Mouse (Mus musculus) forebrain, embryonic 11.5 days (tissue): Measurements from ENCODE around the gene Tle1. TPM values are rescaled to one million over a fixed set of nuclear protein-coding genes. Genes with fewer than 3 reads are reported as not detected.
A peak's percentile ranks its signal among the peaks of the same experiment; 100 is the strongest.

Source experiments
- ATAC-seq: fragments of 200-750 bp; cut with Nextera tagmentation; replicated peaks from 2 replicates; pipeline ENCODE4 v1.8.0; 2017; ENCODE audit warnings: moderate TSS enrichment; ENCODE audit not compliant: low FRiP score
- DNase-seq: peaks from one replicate; pipeline ENCODE4 v3.0.0-alpha.2; 2017; ENCODE audit warnings: low spot score
- H3K27ac ChIP-seq: fragments of 300-500 bp; sonication (generic); 2 replicates; pipeline ENCODE4 v1.5.1; 2014; ENCODE audit warnings: low read depth, low read length
- H3K27me3 ChIP-seq: fragments of 300-500 bp; sonication (generic); 2 replicates; pipeline ENCODE4 v1.6.1; 2014; ENCODE audit warnings: mild to moderate bottlenecking, low read length, mixed read lengths; ENCODE audit not compliant: control insufficient read depth, insufficient read depth
- H3K36me3 ChIP-seq: fragments of 300-500 bp; sonication (generic); 2 replicates; pipeline ENCODE4 v1.6.1; 2014; ENCODE audit warnings: mild to moderate bottlenecking, low read length, moderate library complexity, mixed read lengths; ENCODE audit not compliant: control insufficient read depth, insufficient read depth
- H3K4me1 ChIP-seq: fragments of 300-500 bp; sonication (generic); replicated peaks from 2 replicates; pipeline ENCODE4 v1.6.1; 2014; ENCODE audit warnings: low read length, mixed read lengths; ENCODE audit not compliant: control insufficient read depth, insufficient read depth
- H3K4me2 ChIP-seq: fragments of 300-500 bp; sonication (generic); 2 replicates; pipeline ENCODE4 v1.6.1; 2014; ENCODE audit warnings: low read depth, mild to moderate bottlenecking, low read length, moderate library complexity, mixed read lengths; ENCODE audit not compliant: severe bottlenecking
- H3K4me3 ChIP-seq: fragments of 300-500 bp; sonication (generic); 2 replicates; pipeline ENCODE4 v1.5.1; 2014; ENCODE audit warnings: low read depth, low read length
- H3K9ac ChIP-seq: fragments of 300-500 bp; sonication (generic); 2 replicates; pipeline ENCODE4 v1.6.1; 2014; ENCODE audit warnings: low read length
- H3K9me3 ChIP-seq: fragments of 300-500 bp; sonication (generic); 2 replicates; pipeline ENCODE4 v1.6.1; 2016; ENCODE audit warnings: low read length, mixed read lengths; ENCODE audit not compliant: control insufficient read depth
- WGBS: fragments of 180-500 bp; shearing (Covaris S2); extraction: QIAGEN DNeasy Blood & Tissue Kit; methylation state at CpG from one replicate; pipeline ENCODE4 v1.1.7; 2014; 5-methylcytosine and 5-hydroxymethylcytosine counted together
- polyA plus RNA-seq: library from polyadenylated mRNA; unstranded; fragments of >200 nt; fragmentation: Nextera tagmentation; extraction: Ambion mirVana; gene quantifications from 2 replicates; pipeline ENCODE4 v1.2.1, GENCODE M21; 2014

Gene Tle1
- polyA plus RNA-seq, 1 experiment from 2014 or later = 61.6 TPM

DNA sequence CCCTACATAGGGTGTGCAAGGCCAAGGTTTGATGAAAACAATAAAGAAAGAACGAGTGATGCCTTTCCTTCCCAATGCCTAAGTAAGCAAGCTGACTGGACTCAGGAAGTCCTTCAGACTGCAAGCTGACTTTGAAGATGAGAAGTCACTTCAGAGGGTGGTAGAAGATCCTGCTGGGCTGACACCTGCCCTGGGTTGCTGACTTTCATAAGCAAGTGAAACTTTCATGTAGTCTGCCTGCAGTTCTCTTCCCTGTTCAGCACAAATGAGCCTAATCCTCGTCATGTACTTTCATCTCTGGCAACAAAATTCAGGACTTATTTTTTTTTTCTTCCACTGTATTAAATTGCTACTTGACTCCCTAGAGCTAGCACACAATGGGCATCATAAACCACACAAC, 73.1 kb downstream of the Tle1 start:
- peaks cover 4% of the 10 kb centered on the region; the same call in 1 of the 2 replicates for H3K36me3 ChIP-seq
- DNase-seq = no peak
- H3K27me3 ChIP-seq = no peaks in the 10 kb centered on the region
- H3K4me3 ChIP-seq = no peak overlapping the region
- H3K4me2 ChIP-seq = no peak overlapping the region
- 74% methylated on average over 2 of the region's 2 CpGs for WGBS
- H3K4me1 ChIP-seq = no peaks in the 10 kb centered on the region
- no peak overlapping the region for H3K27ac ChIP-seq
- no peak for ATAC-seq
- H3K9ac ChIP-seq = no peak overlapping the region
- H3K9me3 ChIP-seq = no peaks in the 10 kb centered on the region

DNA sequence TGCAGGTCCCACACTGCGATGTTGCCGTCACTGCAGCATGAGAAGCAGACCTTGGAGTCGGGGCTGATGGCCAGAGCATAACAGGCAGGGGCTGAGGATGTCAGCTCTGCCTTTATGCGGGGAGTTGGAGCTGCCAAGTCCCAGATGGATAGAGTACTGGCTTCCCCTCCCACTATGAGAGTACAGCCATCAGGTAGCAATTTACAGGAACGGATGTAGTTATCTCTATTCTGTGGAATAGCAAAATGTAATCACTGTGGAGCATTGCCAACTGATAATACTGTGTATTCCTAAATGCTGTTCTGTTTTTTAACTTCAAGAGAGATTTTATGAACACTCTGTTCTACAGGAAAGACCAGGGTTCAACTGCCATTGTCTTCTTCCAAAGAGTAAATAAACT, 75.9 kb downstream of the Tle1 start:
- WGBS = 89% methylated on average over 5 of the region's 5 CpGs
- ATAC-seq (no peak), DNase-seq (no peak)
- no peak overlapping the region for H3K4me3 ChIP-seq
- no peaks in the 10 kb centered on the region for H3K9me3 ChIP-seq
- no peak overlapping the region for H3K4me2 ChIP-seq
- no peak overlapping the region for H3K27ac ChIP-seq
- H3K27me3 ChIP-seq = no peaks in the 10 kb centered on the region
- H3K36me3 ChIP-seq = peaks cover 10% of the 10 kb centered on the region; the same call in 1 of the 2 replicates
- H3K9ac ChIP-seq = no peak overlapping the region
- no peaks in the 10 kb centered on the region for H3K4me1 ChIP-seq

GRCm38 (mm10) chr4:72122837-72123236, 77.9 kb downstream of the Tle1 start:
- Histone ChIP-seq H3K27me3 (no peaks in the 10 kb centered on the region), H3K27ac (no peak overlapping the region), H3K9ac (no peak overlapping the region), H3K4me2 (no peak overlapping the region), H3K4me3 (no peak overlapping the region), H3K36me3 (peaks cover 14% of the 10 kb centered on the region), H3K4me1 (no peaks in the 10 kb centered on the region), H3K9me3 (no peaks in the 10 kb centered on the region)
- 54% methylated on average over 1 of the region's 1 CpGs for WGBS
- ATAC-seq (no peak), DNase-seq (no peak)

- no peak for ATAC-seq
- WGBS = 64% methylated on average over 2 of the region's 2 CpGs
These were observed 78.4 kb downstream of the Tle1 start for GRCm38 (mm10) chr4:72122343-72122742.

DNA sequence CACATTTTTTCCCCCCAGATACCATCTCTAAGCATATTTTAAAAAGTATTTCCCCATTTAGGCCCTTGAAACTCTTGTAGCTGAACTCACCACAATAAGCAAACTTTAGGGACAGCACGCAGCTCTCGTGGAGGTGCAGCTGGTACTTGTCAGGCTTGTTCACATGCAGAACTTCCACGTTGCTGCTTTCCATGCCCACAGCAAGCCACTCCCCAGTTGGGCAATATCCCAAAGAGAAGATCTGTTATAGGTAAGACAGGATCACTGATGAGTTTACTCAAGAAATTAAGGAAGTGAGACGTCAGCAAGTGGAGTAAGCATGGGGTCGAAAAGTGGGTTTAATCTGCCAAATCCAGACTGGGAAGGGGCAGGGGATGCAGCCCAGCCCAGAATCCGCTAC, 80.7 kb downstream of the Tle1 start:
- Histone ChIP-seq H3K4me2 (no peak overlapping the region), H3K27me3 (no peaks in the 10 kb centered on the region), H3K4me3 (no peak overlapping the region), H3K9ac (no peak overlapping the region), H3K36me3 (peaks cover 17% of the 10 kb centered on the region), H3K4me1 (no peaks in the 10 kb centered on the region), H3K27ac (no peak overlapping the region), H3K9me3 (no peaks in the 10 kb centered on the region)
- DNase-seq (no peak), ATAC-seq (no peak)
- WGBS = 89% methylated on average over 6 of the region's 6 CpGs

More at GRCm38 (mm10) chr4:72122343-72122742, 78.4 kb downstream of the Tle1 start:
- Histone ChIP-seq H3K27me3 (no peaks in the 10 kb centered on the region), H3K27ac (no peak overlapping the region), H3K36me3 (peaks cover 17% of the 10 kb centered on the region), H3K4me3 (no peak overlapping the region), H3K9ac (no peak overlapping the region), H3K9me3 (no peaks in the 10 kb centered on the region), H3K4me1 (no peaks in the 10 kb centered on the region), H3K4me2 (no peak overlapping the region)
- no peak for DNase-seq

DNA sequence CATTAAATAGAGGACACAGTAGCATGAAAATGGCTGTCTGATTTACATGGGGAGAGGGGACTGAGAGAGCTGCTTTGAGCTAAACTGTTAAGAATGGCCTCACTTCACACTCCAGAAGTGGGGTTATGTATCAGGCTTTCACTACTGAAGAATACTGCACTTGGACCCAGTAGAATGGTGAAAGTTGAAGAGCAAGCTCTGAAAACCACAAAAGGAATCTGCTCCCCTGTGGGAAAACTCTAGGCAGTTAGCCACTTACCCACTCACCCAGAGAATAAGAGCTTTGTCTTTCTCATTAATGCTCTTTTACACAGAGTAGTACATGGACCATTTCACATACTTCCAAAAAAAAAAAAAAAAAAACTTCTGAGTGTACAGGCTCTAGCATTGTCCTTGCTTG, 95.0 kb downstream of the Tle1 start:
- H3K27me3 ChIP-seq = no peaks in the 10 kb centered on the region
- H3K36me3 ChIP-seq = no peaks in the 10 kb centered on the region; the same call in 1 of the 2 replicates
- no peak overlapping the region for H3K4me3 ChIP-seq
- no peaks in the 10 kb centered on the region for H3K9me3 ChIP-seq
- no peak overlapping the region for H3K4me2 ChIP-seq
- H3K9ac ChIP-seq = no peak overlapping the region
- no peak for DNase-seq
- no peak overlapping the region for H3K27ac ChIP-seq
- H3K4me1 ChIP-seq = no peaks in the 10 kb centered on the region
- ATAC-seq = peak; percentile 32; the same call in 1 of the 2 replicates

DNA sequence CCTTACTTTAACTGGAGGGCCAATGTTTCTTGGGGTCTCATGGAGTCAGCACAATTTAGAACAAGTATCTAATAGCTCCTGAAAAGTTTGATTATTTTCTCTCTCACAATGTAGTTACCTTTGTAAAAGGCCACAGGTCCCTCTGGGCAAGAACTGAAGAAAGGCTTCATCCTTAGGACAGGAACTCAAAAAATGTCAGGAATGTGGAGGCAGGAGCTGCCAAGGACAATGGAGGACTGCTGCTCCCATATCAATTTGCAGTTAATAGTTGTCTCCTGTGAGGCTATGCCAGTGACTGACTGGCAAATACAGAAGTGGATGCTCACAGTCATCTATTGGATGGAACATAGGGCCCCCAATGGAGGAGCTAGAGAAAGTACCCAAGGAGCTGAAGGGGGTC, 96.5 kb downstream of the Tle1 start:
- ATAC-seq (no peak), DNase-seq (no peak)
- Histone ChIP-seq H3K27me3 (no peaks in the 10 kb centered on the region), H3K4me3 (no peak overlapping the region), H3K9ac (no peak overlapping the region), H3K9me3 (no peaks in the 10 kb centered on the region), H3K36me3 (no peaks in the 10 kb centered on the region; the same call in 1 of the 2 replicates), H3K4me2 (no peak overlapping the region), H3K27ac (no peak overlapping the region), H3K4me1 (no peaks in the 10 kb centered on the region)

DNA sequence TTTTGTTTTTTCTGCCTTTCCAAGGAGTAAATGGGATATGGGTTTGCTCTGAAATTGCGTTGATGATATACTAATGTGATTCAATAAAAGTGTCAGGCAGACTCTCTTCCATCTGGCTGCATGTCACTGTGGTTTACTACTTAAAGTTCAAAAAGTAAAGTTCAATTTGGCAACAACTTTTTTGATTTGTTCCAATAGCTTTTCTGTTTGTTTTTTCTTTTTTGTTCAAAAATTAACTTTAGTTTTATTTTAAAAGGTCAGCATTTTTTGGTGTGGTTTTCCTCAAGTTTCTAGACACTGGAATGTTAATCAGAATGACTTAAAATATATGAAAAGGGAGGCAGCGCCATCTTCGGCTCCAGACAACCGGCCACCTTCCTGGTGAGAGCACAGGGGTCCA, 112.9 kb downstream of the Tle1 start:
- ATAC-seq (no peak), DNase-seq (no peak)
- H3K9ac ChIP-seq = no peak overlapping the region
- WGBS = 93% methylated on average over 4 of the region's 4 CpGs
- H3K27me3 ChIP-seq = no peaks in the 10 kb centered on the region
- H3K4me2 ChIP-seq = no peak overlapping the region
- no peaks in the 10 kb centered on the region for H3K36me3 ChIP-seq
- no peaks in the 10 kb centered on the region for H3K4me1 ChIP-seq
- no peak overlapping the region for H3K27ac ChIP-seq
- H3K4me3 ChIP-seq = no peak overlapping the region
- no peaks in the 10 kb centered on the region for H3K9me3 ChIP-seq

GRCm38 (mm10) chr4:72069111-72069534, 131.6 kb downstream of the Tle1 start:
- WGBS = 65% methylated on average over 5 of the region's 5 CpGs
- ATAC-seq = no peak

More at GRCm38 (mm10) chr4:72069111-72069534, 131.6 kb downstream of the Tle1 start:
- no peak for DNase-seq
- Histone ChIP-seq H3K4me1 (no peaks in the 10 kb centered on the region), H3K4me2 (no peak overlapping the region), H3K27ac (no peak overlapping the region), H3K36me3 (no peaks in the 10 kb centered on the region), H3K4me3 (no peak overlapping the region), H3K9ac (no peak overlapping the region), H3K27me3 (no peaks in the 10 kb centered on the region), H3K9me3 (no peaks in the 10 kb centered on the region)
